Mouse (Mus musculus) heart, embryonic 14.5 days (tissue): Measurements from ENCODE around the gene Gas7. TPM values are rescaled to one million over a fixed set of nuclear protein-coding genes. Genes with fewer than 3 reads are reported as not detected.

Experiments used
- ATAC-seq: fragments of 200-750 bp; cut with Nextera tagmentation; 2 replicates; pipeline ENCODE4 v1.8.0; 2017; ENCODE audit warnings: low read depth, moderate TSS enrichment; ENCODE audit not compliant: insufficient number of reproducible peaks, insufficient read depth, low FRiP score
- H3K27ac ChIP-seq, 2 experiments: fragments of 200-500 bp in 1 of 2; fragments of 300-500 bp in 1 of 2; sonication (generic) in 1 of 2; replicated peaks in 1 of 2; 2 replicates each; pipeline ENCODE4 v1.5.1; 2012 to 2014; ENCODE audit warnings: low read depth in 2 of 2, low read length in 2 of 2, control low read depth in 1 of 2, mild to moderate bottlenecking in 1 of 2, mixed read lengths in 1 of 2; ENCODE audit not compliant: control insufficient read depth in 1 of 2, insufficient read depth in 1 of 2
- H3K27me3 ChIP-seq: fragments of 300-500 bp; sonication (generic); 2 replicates; pipeline ENCODE4 v1.6.1; 2014; ENCODE audit warnings: mild to moderate bottlenecking, low read length, control low read depth; ENCODE audit not compliant: control insufficient read depth, insufficient read depth
- H3K36me3 ChIP-seq: fragments of 300-500 bp; sonication (generic); 2 replicates; pipeline ENCODE4 v1.6.1; 2014; ENCODE audit warnings: mild to moderate bottlenecking, control low read depth, low read length, mixed read lengths; ENCODE audit not compliant: control insufficient read depth, insufficient read depth
- H3K4me1 ChIP-seq, 2 experiments: fragments of 200-500 bp in 1 of 2; fragments of 300-500 bp in 1 of 2; sonication (generic) in 1 of 2; 2 replicates each; pipeline ENCODE4 v1.6.1; 2012 to 2014; ENCODE audit warnings: low read length in 2 of 2, control low read depth in 1 of 2, mixed read lengths in 1 of 2; ENCODE audit not compliant: control insufficient read depth in 2 of 2, insufficient read depth in 2 of 2
- H3K4me2 ChIP-seq: fragments of 300-500 bp; sonication (generic); 2 replicates; pipeline ENCODE4 v1.6.1; 2014; ENCODE audit warnings: mild to moderate bottlenecking, low read length
- H3K4me3 ChIP-seq, 2 experiments: fragments of 200-500 bp in 1 of 2; fragments of 300-500 bp in 1 of 2; sonication (generic) in 1 of 2; 2 replicates each; pipeline ENCODE4 v1.5.1; 2012 to 2014; ENCODE audit warnings: low read length in 2 of 2, mild to moderate bottlenecking in 2 of 2, control low read depth in 1 of 2, low read depth in 1 of 2, moderate library complexity in 1 of 2; ENCODE audit not compliant: control insufficient read depth in 1 of 2, insufficient read depth in 1 of 2
- H3K9ac ChIP-seq: fragments of 300-500 bp; sonication (generic); 2 replicates; pipeline ENCODE4 v1.6.1; 2014; ENCODE audit warnings: mild to moderate bottlenecking, low read length
- H3K9me3 ChIP-seq: fragments of 300-500 bp; sonication (generic); 2 replicates; pipeline ENCODE4 v1.6.1; 2016; ENCODE audit warnings: low read length, control low read depth; ENCODE audit not compliant: control insufficient read depth
- WGBS: fragments of 180-500 bp; shearing (Covaris S2); extraction: QIAGEN DNeasy Blood & Tissue Kit; methylation state at CpG from one replicate; pipeline ENCODE4 v1.1.7; 2014; 5-methylcytosine and 5-hydroxymethylcytosine counted together
- polyA plus RNA-seq: library from polyadenylated mRNA; unstranded; fragments of >200 nt; fragmentation: Nextera tagmentation; extraction: Ambion mirVana; gene quantifications from 2 replicates; pipeline ENCODE4 v1.2.1, GENCODE M21; 2014

The Gas7 gene
- polyA plus RNA-seq, result 7.5 TPM in 2 replicates

GRCm38 (mm10) chr11:67454874-67455526, at the start of gene Gas7:
TSS of gene Gas7 (plus strand) at chr11:67455437.
- peak; percentile 81; the same call in 1 of the 2 replicates for ATAC-seq
- under 1% methylated on average over 70 of the region's 78 CpGs for WGBS
- H3K4me2 ChIP-seq, result peak within 1 kb of the TSS; percentile 99

GRCm38 (mm10) chr11:67414346-67414940, 40.8 kb upstream of the Gas7 start:
- no peaks in the 10 kb centered on the region for H3K36me3 ChIP-seq
- H3K27ac ChIP-seq, result no peak overlapping the region
- WGBS, result 66% methylated on average over 6 of the region's 6 CpGs
- no peak overlapping the region for H3K4me3 ChIP-seq
- no peaks in the 10 kb centered on the region; a peak in 2 of 4 replicates for H3K4me1 ChIP-seq
- H3K27me3 ChIP-seq, result no peaks in the 10 kb centered on the region
- no peak for ATAC-seq
- H3K4me2 ChIP-seq, result no peak overlapping the region
- no peak overlapping the region for H3K9ac ChIP-seq
- no peaks in the 10 kb centered on the region for H3K9me3 ChIP-seq

More at GRCm38 (mm10) chr11:67454874-67455526, at the start of gene Gas7:
- Histone ChIP-seq H3K27me3 (no peaks in the 10 kb centered on the region), H3K9ac (peak within 1 kb of the TSS; percentile 82), H3K4me3 (peak within 1 kb of the TSS; percentile 74 to 81), H3K27ac (peak within 1 kb of the TSS in 1 of 2 experiments; percentile 45; a peak in 2 of 4 replicates), H3K36me3 (no peaks in the 10 kb centered on the region), H3K4me1 (peaks cover 3 to 19% of the 10 kb centered on the region in 2 experiments), H3K9me3 (no peaks in the 10 kb centered on the region)

GRCm38 (mm10) chr11:67423575-67423974, 31.7 kb upstream of the Gas7 start:
- WGBS, result 87% methylated on average over 13 of the region's 13 CpGs
- H3K27me3 ChIP-seq, result no peaks in the 10 kb centered on the region
- no peak overlapping the region for H3K4me3 ChIP-seq
- no peak overlapping the region for H3K9ac ChIP-seq
- H3K4me2 ChIP-seq, result no peak overlapping the region
- H3K36me3 ChIP-seq, result no peaks in the 10 kb centered on the region
- no peak overlapping the region for H3K27ac ChIP-seq
- ATAC-seq, result no peak
- no peaks in the 10 kb centered on the region for H3K4me1 ChIP-seq
- no peaks in the 10 kb centered on the region for H3K9me3 ChIP-seq

- Histone ChIP-seq H3K27me3 (no peaks in the 10 kb centered on the region), H3K9me3 (no peaks in the 10 kb centered on the region), H3K27ac (no peak overlapping the region), H3K4me3 (no peak overlapping the region), H3K36me3 (no peaks in the 10 kb centered on the region), H3K9ac (no peak overlapping the region), H3K4me1 (no peaks in the 10 kb centered on the region), H3K4me2 (no peak overlapping the region)
- no peak for ATAC-seq
- 24% methylated on average over 3 of the region's 3 CpGs for WGBS
Observed at GRCm38 (mm10) chr11:67428196-67428595, 27.0 kb upstream of the Gas7 start.

- Histone ChIP-seq H3K9ac (no peak overlapping the region), H3K4me3 (no peak overlapping the region), H3K4me1 (no peaks in the 10 kb centered on the region), H3K9me3 (no peaks in the 10 kb centered on the region), H3K27me3 (no peaks in the 10 kb centered on the region), H3K36me3 (no peaks in the 10 kb centered on the region), H3K27ac (no peak overlapping the region), H3K4me2 (no peak overlapping the region)
- 23% methylated on average over 1 of the region's 1 CpGs for WGBS
- ATAC-seq, result no peak
Observed at GRCm38 (mm10) chr11:67429836-67430235, 25.4 kb upstream of the Gas7 start.

- Histone ChIP-seq H3K4me3 (no peak overlapping the region), H3K27ac (no peak overlapping the region), H3K36me3 (no peaks in the 10 kb centered on the region), H3K4me2 (no peak overlapping the region), H3K27me3 (no peaks in the 10 kb centered on the region), H3K4me1 (no peaks in the 10 kb centered on the region), H3K9me3 (no peaks in the 10 kb centered on the region), H3K9ac (no peak overlapping the region)
- WGBS, result 35% methylated on average over 14 of the region's 14 CpGs
- no peak for ATAC-seq
Observed at GRCm38 (mm10) chr11:67431116-67431645, 24.1 kb upstream of the Gas7 start.

- no peak overlapping the region for H3K4me3 ChIP-seq
- ATAC-seq, result no peak
- H3K9me3 ChIP-seq, result no peaks in the 10 kb centered on the region
- 66% methylated on average over 4 of the region's 4 CpGs for whole genome bisulfite sequencing
- no peak overlapping the region for H3K27ac ChIP-seq
- no peaks in the 10 kb centered on the region for H3K27me3 ChIP-seq
- H3K9ac ChIP-seq, result no peak overlapping the region
- H3K4me1 ChIP-seq, result no peaks in the 10 kb centered on the region
- no peaks in the 10 kb centered on the region for H3K36me3 ChIP-seq
- no peak overlapping the region for H3K4me2 ChIP-seq
Observed at GRCm38 (mm10) chr11:67431864-67432263, 23.4 kb upstream of the Gas7 start.
